Mouse (Mus musculus): ENCODE results near the gene Zfp454.

Gene Zfp454

DNA sequence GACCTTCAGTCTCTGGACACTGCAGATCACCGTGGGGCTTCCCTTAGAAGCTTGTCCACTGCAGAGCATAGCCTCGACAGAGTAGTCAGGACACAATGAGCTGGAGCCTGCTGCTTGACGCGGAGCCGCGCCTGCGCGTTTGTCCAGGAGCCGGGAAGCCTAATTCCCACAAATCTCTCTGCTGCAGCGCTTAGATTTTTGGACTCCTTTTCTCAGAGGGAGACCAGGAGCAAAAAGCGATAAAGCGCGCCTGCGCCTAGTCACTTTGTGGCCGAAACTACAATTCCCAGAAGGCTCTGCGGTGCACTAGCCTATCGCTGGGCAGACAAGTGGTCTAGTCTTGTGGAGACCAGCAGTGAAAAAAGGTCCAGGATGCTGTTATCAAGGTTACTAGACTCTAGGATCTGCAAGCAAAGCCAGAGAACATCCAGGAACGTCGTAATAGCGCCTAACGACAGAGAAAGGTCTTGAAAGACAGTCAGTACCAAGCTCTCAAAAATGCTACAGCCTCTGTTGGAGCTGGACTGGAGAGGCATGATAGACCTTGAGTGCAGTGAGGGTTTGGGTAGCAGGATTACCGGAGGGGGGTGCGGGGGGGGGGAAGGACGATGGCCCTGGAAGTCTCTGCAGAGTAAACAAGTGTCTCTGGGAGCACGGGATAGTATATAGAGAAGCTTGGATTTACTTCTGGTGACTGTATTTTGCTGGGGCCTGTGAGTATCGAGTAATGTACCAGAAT, at the start of gene Zfp454:
Zfp454 (minus strand) TSS at position 262 of the 739 bp plus-strand sequence.
- peak in 1 of 2 experiments; percentile 12 for DNase-seq

DNA sequence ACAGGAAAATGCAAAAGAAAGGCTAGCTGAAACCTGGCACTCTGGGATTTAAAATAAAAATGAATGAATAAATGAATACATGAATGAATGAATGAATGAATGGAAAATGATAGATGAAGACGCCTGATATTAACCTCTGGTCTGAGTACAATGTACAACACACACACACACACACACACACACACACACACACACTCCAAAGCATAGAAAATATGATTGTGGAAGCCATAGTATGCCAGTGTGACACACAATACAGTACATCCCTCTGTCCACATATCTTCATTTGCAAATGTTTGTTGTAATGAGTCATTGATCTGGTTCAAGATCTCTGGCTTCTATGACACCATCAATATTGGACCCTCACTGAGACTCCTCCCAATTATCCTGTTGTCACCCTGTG, 44.6 kb upstream of the Zfp454 start:
- DNase-seq = no peak

DNA sequence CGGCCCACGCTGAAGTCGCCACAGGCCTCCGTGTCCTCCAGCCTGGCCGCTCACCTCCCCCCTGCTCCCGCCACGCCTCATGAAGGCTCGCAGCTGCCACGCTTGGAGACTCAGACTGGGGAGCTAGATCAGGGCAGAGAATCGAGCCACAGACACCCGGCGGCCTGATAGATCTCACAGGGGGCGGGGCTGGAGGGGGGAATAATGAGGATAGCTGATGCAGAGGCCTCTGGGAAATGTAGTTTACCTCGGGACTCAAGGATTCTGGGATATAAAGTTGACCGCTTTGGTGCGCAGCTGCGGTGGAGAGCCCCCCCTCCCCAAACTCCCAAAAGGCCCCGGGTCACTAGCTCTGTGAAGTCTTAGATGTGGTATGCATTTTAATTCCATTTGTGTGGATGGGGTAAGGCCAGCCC, 44.0 kb upstream of the Zfp454 start, which contains the start of gene Zfp354b:
Zfp354b (minus strand) TSS at position 183 of the 416 bp plus-strand sequence.
- peak; percentile 24 to 47 for DNase-seq

DNA sequence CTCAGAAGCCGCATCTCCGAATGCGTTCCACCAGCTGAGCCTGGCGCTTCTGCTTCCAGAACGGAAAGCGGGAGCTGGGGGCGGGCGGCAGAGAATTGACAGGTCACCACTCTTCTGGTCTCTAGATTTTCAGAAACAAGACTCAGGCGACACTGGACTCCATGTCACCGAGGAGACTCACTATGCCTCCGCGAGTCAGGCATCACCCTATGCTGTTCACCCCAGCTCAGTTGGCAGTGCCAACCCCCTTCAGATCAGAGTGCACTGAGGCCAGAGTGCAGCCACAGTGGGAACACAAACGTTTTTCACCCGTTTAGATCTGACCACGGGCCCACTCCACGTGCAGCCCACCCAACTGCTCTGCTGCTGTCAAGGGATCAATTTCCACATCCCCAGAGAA, 43.6 kb upstream of the Zfp454 start:
- DNase-seq = no peak

DNA sequence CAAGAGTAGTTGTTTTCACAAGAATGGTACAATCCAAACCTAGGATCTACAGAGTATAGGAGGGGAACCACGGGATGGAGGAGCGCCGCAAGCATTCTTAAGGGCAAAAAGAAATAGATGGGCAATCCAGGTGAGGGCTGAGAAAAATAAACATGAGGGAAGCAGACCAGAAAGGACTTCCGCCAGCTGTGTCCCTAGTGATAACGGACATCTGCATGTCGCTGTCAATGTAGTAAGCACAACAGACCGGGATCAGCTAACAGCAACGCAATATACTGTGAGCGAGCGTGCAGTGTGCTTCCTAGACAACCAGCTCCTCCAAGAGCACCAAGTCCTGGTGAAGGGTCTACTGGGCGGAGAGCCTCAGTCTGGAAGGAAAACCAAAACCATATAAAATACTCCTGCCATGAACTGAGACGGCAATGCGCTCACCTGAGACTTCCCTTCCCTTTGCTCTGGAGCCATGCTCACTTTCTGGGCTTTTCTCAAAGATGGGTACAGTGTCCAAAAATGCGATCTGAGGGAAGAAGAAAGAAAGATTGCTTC, 43.1 kb upstream of the Zfp454 start:
- DNase-seq = no peak

DNA sequence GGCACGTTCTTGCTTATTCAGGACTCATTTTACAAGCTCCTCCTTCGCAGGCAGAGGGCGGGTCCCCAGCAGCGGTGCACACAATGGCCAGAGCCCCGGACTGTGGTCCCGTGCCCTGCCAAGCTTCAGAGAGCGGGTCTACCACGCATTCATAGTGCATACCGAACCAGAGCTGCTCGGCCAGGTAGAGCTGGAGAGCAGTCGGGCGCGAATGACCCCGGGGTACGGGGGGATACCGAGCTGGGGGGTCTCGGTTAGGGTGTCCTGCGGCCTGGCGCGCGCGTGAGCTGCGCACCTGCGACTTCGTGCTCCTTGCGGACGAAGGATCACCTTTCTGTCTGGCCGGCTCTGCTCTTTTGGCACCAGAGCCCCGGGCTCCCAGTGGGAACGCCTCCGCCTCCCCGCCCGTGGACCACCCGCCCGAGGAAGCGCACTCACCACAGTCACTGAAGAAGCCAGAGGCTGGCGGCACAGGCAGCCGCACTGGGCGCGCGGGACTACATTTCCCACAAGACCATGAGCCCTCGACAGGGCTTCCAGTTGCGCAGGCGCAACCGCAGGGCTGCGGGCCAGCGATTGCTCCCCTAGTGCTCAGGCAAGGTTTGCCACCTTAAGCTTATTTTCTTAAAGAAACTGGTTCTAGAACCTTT, 28.3 kb upstream of the Zfp454 start, which contains the start of gene Zfp2:
Zfp2 (minus strand) TSS at position 495 of the 650 bp plus-strand sequence.
- DNase-seq = peak; percentile 86 to 91

DNA sequence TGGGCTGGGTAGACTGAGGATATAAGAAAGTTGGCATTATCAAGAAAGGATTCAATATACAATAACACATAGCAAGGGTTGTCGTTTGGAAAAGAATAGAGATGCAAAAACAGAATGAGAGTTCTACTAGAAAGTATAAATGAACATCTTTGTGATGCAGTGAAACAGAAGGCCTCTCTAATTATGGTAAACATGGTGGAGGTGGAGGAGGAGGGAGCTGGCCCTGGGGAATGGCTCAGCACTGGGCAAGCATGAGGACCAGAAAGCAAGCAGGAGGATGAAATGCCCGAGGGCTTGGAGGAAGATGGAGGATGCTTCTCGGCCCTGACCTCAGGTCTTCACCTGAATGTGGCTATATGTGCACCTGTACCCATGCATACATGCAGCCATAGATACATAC, 27.0 kb upstream of the Zfp454 start:
- DNase-seq = no peak

DNA sequence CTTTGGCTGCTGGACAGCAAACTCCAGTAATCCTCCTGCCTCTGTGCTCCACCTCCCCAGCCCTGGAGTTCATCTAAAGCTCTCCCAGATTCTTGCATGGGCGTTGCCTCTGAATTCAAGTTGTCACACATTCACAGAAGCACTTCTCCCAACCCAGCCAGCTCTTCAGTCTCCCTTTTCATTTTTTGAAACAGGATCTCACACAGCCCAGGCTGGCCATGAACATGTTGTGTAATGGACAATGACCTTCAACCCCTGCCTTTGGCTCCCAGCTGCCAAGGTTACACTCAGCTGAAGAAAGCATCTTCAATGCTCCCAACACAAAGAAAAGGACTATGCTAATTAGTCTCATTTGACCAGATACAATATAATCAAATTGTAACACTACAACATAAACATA, 25.9 kb upstream of the Zfp454 start:
- DNase-seq = no peak

DNA sequence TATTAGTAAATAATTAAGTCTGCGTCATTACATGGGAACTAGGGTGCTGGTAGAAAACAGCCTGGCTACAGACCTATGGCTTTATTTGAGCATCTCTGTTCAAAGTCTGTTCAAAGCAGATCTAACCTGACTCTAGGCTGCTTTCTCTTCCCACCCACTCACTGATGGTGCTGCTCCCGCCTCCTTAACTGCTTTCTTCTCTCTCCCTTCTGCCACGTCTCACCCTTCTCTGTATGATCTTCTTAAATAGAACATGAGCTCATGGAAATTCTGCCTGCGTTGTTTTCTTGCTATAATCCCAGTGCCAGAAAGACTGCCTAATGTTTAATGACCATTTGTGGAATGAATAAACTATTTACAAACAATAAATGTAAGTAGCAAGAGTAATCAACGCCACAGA, 20.7 kb upstream of the Zfp454 start:
- no peak for DNase-seq

DNA sequence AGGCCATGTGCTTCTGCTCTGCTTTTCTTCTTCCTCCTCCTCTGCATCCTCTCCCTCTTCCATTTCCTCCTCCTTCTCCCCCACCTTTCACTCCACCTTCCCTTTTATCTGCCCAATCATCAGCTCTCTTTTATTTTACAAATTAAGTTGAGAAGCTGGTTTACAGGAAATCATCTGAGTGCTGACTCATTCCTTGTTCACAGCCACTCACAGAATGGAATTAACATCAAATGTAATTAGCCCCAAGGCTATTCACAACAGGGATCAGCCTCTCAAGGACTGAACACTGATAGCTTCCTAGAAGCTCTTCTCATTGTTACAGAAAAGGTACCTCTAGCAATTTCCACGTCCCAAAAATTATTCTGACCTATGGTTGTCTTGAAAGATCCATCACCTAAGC, 9.9 kb upstream of the Zfp454 start:
- no peak for DNase-seq

DNA sequence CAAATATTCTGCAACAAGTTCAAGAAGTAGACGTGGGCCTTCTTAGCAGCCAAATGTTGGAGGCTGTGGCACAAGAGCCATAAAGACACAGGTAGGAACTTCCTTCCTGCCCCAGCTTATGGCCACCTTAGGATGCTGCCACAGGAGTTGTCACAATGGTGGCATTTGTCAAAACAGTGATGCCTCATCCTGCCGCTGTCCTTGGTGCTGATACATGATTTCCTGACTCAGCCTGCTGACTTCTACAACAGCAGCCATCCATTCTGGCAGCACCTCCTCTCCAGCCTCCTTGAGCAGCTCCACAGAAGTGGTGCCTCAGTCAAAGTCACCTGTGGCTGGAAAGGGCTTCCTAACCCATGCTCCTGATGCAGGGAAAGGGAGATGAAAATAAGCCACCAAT, 5.0 kb upstream of the Zfp454 start:
- peak; percentile 5 to 11 for DNase-seq

DNA sequence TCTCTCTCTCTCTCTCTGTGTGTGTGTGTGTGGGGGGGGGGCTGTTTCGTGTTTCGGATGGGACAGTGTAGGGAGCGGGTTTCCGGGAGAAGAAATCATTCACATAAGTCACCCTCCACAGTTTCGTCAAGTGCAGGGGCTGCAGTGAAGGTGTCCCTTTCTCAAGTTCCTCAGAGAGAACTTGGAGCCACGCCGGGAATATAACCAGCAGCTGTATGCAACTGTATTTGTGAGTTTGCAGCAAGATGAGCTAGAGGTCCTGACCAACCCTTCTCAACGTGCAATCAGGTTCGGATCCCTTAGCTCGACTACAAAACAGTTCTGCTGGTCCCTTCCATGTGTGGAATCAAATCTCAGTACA, 538 bp downstream of the Zfp454 start:
- no peak for DNase-seq

DNA sequence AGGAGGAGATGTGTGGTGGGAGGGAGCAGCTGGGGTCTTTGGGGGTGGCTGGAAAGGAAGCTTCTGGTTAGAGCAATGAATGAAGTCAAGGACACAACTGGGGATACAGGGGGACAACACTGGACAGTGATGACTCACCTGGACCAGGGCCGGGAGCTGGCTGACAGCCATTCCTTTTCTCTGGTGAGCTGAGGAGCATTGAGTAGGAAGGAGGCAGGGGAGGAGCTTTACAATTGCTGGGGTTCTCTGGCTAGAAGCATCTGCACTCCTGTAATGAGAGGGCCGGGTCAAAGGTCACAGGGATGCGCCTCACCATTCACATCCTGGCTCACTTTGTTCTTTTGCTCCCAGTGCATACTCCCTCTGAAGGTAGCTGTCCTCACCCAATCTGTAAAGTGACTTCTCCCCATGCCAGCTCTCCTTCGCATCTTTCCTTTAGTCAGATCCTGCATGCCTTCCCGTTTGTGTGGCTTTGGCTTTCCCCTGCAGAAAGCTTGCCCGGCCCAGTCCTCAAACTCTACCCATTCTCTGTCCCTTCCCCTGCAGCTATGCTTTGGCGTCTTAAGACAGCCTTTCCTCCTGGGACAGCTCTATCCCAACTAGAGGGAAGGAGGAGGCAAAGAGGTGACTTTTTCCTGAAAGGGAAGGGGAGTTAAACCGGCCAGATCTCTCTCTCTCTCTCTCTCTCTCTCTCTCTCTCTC, 1.1 kb downstream of the Zfp454 start:
- no peak for DNase-seq

DNA sequence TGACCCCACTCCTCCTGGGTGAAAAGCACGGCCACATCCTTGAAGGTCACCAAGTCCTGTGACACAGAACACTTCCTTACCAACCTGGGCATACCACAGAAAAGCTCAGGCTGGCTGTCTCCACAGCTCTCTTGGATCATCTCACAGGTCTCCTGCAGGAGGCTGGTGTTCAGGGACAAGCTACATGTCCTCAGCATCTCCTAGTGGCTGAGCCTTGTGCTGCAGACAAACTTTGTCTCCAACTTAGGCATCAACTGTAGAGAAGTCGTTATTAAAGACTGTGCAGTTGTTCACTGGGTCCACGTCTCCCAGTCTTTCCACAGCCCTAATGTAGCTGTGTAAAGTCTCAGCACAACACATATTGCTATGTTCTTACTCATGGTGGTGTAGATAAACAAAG, 3.7 kb downstream of the Zfp454 start:
- peak in 1 of 2 experiments; percentile 6 for DNase-seq

DNA sequence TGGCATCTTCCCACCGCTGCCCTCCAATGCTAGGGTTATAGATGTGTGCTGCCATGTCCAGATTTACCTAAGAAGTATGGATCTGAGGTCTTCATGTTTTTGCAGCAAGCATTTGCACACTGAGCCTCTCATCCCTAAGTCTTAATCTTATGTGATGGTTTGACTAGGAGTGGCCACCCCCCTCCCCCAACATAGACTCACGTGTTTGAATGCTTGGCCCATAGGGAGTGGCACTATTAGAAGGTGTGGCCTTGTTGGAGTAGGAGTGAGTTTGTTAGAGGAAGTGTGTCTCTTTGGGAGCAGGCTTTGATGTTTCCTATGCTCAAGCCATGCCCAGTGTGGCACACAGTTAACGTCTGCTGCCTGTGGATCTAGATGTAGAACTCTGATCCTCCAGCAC, 8.8 kb downstream of the Zfp454 start:
- no peak for DNase-seq

DNA sequence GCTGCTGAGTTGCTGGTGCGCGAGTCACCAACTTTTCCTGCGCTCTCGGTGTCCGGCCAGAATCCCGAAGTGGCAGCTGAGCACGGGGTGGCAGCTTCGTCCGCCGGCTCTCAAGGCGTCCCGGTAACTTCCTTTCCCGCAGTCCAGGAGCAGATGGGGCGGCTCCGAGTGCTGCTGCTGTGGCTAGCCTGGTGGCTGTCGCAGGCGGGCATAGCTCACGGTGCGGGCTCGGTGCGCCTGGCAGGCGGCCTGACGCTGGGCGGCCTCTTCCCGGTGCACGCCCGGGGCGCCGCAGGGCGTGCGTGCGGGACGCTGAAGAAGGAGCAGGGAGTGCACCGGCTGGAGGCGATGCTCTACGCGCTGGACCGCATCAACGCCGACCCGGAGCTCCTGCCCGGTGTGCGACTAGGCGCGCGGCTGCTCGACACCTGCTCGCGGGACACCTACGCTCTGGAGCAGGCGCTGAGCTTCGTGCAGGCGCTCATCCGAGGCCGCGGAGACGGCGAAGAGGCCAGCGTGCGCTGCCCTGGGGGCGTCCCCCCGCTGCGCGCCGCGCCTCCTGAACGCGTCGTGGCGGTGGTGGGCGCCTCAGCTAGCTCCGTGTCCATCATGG, 36.4 kb downstream of the Zfp454 start:
- peak; percentile 35 to 48 for DNase-seq

DNA sequence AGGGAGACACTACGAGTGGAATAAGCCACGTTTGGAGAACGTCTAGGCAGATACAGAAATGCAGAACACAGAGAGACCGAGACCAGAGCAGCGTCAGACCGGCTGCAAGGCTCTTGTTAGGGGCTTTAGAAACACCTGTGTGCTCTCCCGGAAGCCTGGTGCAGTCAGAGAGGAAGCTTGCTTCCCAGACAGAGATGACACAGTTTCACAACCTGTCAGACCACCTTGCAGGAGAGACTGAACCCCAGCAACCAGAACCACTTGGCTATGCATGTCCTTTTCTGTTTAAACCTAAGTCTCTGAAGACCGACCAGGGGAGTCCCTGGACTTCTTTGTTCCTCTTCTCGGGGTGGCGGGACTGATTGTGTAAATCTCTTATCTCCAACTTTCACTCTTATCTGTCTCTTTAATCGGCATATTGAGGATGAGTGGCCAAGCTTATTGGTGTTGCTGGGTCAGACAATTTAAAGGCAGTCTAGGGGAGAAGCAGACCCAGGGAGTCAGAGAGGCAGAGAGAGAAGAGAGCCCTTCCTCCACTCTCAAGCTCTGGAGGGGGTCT, 37.2 kb downstream of the Zfp454 start, which contains the start of gene Grm6:
Grm6 (plus strand) TSS at position 509 of the 559 bp plus-strand sequence.
- DNase-seq = peak; percentile 48 to 67

DNA sequence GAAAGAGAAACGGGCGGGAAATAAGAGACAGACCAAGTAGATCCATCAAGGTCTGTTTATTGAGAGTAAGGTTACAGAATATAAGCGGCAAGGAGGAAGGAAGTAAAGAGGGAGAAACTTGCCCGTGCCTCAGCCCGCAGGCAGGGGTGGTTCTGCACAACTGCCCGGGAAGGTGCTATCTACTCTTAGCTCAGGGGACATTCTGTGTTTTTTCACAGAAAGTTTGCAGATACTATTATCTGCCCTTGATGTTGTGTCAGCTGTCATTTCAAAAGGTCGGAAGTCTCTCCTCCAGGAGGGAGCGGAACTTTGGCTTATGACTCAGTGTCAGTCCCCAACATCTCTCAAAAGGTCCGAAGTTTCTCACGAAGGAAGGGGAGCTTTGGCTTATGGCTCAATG, 38.1 kb downstream of the Zfp454 start:
- DNase-seq = peak in 1 of 2 experiments; percentile 16

DNA sequence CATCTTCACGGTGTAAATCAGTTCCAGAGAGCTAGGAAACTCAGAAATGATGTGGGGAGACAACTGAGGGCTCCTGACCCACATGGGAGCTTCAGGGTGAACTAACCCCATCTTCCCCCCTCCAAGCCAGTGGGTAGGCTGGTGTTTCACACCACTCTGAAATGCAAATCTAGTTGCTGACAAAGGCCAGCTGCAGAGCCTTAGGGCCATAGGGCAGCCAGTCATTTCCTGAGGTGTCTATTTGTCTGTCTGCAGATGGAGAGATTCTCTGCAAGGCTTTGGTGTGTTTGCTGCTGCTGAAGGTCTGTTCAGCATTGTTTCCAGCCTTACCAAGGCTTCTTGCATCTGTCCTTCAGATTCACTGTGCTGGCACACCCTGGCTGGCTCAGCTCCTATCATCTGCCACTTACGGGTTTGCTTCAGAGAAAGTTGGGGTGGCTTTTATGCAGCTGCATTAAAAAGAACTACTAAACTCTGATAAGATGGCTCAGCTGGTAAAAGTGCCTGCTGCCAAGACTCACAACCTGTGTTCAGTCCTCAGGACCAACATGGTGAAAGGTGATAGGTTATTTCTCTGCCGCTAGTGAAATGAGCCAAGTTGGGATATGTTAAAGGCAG, 38.8 kb downstream of the Zfp454 start:
- peak; percentile 18 to 32 for DNase-seq

DNA sequence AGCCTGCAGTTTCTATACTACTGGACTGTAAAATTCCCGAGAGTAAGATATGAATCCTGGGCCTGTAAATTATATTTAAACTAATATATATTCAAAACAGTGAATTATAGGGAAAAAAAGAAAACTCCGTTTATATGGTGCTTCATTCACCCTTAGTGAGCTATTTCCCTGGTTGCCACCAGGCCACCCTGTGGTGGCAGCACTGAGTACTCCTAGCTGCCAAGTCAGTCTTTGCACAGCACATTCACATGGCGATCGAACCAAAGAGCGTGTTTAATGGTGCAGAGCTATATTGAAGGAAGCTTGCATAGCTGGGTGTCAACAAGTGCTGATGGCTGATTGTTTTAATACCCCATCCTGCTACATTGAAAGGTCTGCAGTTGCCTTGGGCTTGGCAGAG, 40.4 kb downstream of the Zfp454 start:
- no peak for DNase-seq

DNA sequence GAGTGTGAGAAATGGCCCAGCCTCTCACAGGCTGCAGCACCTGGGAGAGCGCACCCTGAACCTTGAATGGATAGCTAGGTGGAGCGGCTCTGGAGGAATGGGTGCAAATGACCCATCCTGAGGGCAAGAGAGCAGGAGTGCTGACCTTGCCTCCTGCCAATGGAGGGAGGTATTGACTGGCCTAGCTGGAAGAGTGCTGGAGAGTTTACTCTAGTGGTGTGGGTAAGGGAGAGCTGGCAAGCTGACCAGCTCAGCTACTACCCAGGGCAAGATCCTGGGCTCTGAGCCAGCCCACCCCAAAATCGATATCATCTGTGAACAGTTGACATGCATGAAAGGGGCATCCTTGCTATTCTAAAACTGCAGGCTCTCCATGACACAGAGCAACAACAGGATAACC, 41.5 kb downstream of the Zfp454 start:
- no peak for DNase-seq

Measured in thymus, postnatal 36 days (tissue).